Mouse (Mus musculus) intestine, embryonic 14.5 days (tissue): ENCODE measurements around the gene Vezt. TPM values are rescaled to one million over a fixed set of nuclear protein-coding genes. Genes with fewer than 3 reads are reported as not detected.

Experiments
- ATAC-seq: fragments of 200-750 bp; cut with Nextera tagmentation; replicated peaks from 2 replicates; pipeline ENCODE4 v1.8.0; 2017; ENCODE audit warnings: low read depth, moderate number of reproducible peaks, moderate TSS enrichment, moderate library complexity; ENCODE audit not compliant: low FRiP score, low TSS enrichment
- DNase-seq: peaks from one replicate; pipeline ENCODE4 v3.0.0-alpha.2; 2018; ENCODE audit warnings: low spot score
- H3K27ac ChIP-seq: fragments of 300-500 bp; sonication (generic); 2 replicates; pipeline ENCODE4 v1.5.1; 2014; ENCODE audit warnings: low read depth, mild to moderate bottlenecking, control low read depth
- H3K27me3 ChIP-seq: fragments of 300-500 bp; sonication (generic); replicated peaks from 2 replicates; pipeline ENCODE4 v1.6.1; 2014; ENCODE audit warnings: low read length, control low read depth; ENCODE audit not compliant: control insufficient read depth, insufficient read depth
- H3K36me3 ChIP-seq: fragments of 300-500 bp; sonication (generic); 2 replicates; pipeline ENCODE4 v1.6.1; 2014; ENCODE audit warnings: low read length, control low read depth; ENCODE audit not compliant: control insufficient read depth, insufficient read depth
- H3K4me1 ChIP-seq: fragments of 300-500 bp; sonication (generic); replicated peaks from 2 replicates; pipeline ENCODE4 v1.6.1; 2014; ENCODE audit warnings: low read length, control low read depth, mixed read lengths; ENCODE audit not compliant: control insufficient read depth, insufficient read depth
- H3K4me2 ChIP-seq: fragments of 300-500 bp; sonication (generic); 2 replicates; pipeline ENCODE4 v1.6.1; 2014; ENCODE audit warnings: low read length
- H3K4me3 ChIP-seq: fragments of 300-500 bp; sonication (generic); 2 replicates; pipeline ENCODE4 v1.5.1; 2014; ENCODE audit warnings: low read depth, low read length, control low read depth, mixed read lengths
- H3K9ac ChIP-seq: fragments of 300-500 bp; sonication (generic); 2 replicates; pipeline ENCODE4 v1.6.1; 2014; ENCODE audit warnings: mild to moderate bottlenecking, low read length
- H3K9me3 ChIP-seq: fragments of 300-500 bp; sonication (generic); 2 replicates; pipeline ENCODE4 v1.6.1; 2016; ENCODE audit warnings: low read length, control low read depth; ENCODE audit not compliant: control insufficient read depth
- WGBS: fragments of 180-500 bp; shearing (Covaris S2); extraction: QIAGEN DNeasy Blood & Tissue Kit; methylation state at CpG from one replicate; pipeline ENCODE4 v1.1.7; 2014; 5-methylcytosine and 5-hydroxymethylcytosine counted together
- polyA plus RNA-seq: library from polyadenylated mRNA; unstranded; fragments of >200 nt; fragmentation: Nextera tagmentation; extraction: Ambion mirVana; gene quantifications from 2 replicates; pipeline ENCODE4 v1.2.1, GENCODE M21; 2014

Vezt gene
- polyA plus RNA-seq, 1 experiment from 2014 or later, result 25.6 TPM

- no peak overlapping the region for H3K27ac ChIP-seq
- H3K9me3 ChIP-seq, result no peaks in the 10 kb centered on the region
- no peak overlapping the region for H3K4me2 ChIP-seq
- no peaks in the 10 kb centered on the region for H3K4me1 ChIP-seq
- no peak overlapping the region for H3K4me3 ChIP-seq
- ATAC-seq (0 out of 2 replicates have a peak, but pooled peaks have one; percentile 47), DNase-seq (no peak)
- 28% methylated on average over 9 of the region's 9 CpGs for WGBS
- no peaks in the 10 kb centered on the region for H3K27me3 ChIP-seq
- no peak overlapping the region for H3K9ac ChIP-seq
- H3K36me3 ChIP-seq, result no peaks in the 10 kb centered on the region
These were observed 101.6 kb downstream of the Vezt start for GRCm38 (mm10) chr10:93933980-93934379.

DNA sequence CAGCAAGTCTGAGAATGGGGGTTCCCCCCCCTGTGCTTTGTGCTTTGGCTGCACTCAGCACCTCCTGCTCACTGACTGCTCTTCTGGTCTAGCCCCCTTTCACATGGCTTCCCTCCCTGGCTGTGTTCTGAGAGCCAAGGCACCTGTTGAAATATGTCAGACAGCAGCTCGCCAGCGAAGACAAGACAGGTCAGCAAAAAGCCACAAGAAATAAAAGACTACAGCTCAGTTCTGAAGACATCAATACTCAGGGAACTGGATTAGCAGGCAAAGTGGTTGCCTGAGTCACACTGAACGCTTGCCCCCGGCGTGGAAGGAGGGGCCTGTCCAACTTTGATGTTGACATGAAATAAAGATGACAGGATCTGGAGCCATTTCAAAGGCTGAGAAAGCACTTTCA is 102.8 kb downstream of the Vezt start:
- Histone ChIP-seq H3K4me1 (no peaks in the 10 kb centered on the region), H3K9me3 (no peaks in the 10 kb centered on the region), H3K36me3 (no peaks in the 10 kb centered on the region), H3K27me3 (no peaks in the 10 kb centered on the region), H3K4me3 (no peak overlapping the region), H3K4me2 (no peak overlapping the region), H3K27ac (no peak overlapping the region), H3K9ac (no peak overlapping the region)
- DNase-seq (no peak), ATAC-seq (no peak)
- WGBS, result 62% methylated on average over 5 of the region's 5 CpGs

DNA sequence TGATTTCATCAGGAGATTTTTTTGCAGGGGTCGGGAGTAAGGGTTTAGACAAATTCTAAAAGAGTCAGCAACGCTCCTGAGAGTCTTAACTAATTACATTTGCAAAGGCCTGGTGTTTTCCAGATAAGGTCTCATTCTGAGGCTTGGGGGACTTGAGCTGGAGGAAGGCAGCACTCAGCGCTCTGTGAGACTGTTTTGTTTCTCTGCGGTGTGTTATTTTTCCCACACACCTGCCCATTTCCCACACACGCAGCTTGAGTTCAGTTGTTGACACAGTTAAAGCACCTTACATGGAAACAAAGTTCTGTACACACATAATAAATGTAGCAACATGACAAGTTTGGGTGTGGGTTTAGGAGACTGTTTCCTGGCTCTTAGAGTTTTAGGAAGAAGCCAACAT is 103.6 kb downstream of the Vezt start:
- no peak for ATAC-seq
- H3K27ac ChIP-seq, result no peak overlapping the region

DNA sequence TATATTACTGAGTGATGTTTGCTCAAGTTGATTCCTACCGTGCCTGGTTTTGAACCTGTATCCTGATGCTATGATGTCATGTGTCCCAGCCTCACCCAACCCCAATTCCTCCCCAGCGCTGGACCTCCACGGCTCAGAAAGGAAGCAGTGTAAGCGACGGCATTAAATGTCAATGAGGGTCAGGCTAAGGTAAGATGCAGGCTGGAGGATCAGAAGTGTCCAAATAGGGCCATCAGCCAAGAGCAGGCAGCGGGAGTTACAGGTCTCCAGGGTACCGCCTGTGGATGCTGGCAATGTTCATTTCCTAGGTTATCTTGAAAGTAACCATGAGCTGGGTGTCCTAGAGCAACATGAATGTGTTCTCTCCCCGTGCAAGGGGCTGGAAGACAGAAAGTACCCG is 104.2 kb downstream of the Vezt start:
- WGBS, result 70% methylated on average over 9 of the region's 9 CpGs
- no peaks in the 10 kb centered on the region for H3K4me1 ChIP-seq
- no peak overlapping the region for H3K4me3 ChIP-seq
- DNase-seq (no peak), ATAC-seq (no peak)
- no peak overlapping the region for H3K9ac ChIP-seq
- H3K27ac ChIP-seq, result no peak overlapping the region
- H3K4me2 ChIP-seq, result no peak overlapping the region
- H3K36me3 ChIP-seq, result no peaks in the 10 kb centered on the region
- H3K9me3 ChIP-seq, result no peaks in the 10 kb centered on the region; the same call in 1 of the 2 replicates
- no peaks in the 10 kb centered on the region for H3K27me3 ChIP-seq

More for the DNA sequence above, 103.6 kb downstream of the Vezt start:
- no peaks in the 10 kb centered on the region; the same call in 1 of the 2 replicates for H3K9me3 ChIP-seq
- no peaks in the 10 kb centered on the region for H3K4me1 ChIP-seq
- H3K9ac ChIP-seq, result no peak overlapping the region
- WGBS, result 77% methylated on average over 5 of the region's 5 CpGs
- DNase-seq, result no peak
- H3K36me3 ChIP-seq, result no peaks in the 10 kb centered on the region
- no peaks in the 10 kb centered on the region for H3K27me3 ChIP-seq
- H3K4me3 ChIP-seq, result no peak overlapping the region
- no peak overlapping the region for H3K4me2 ChIP-seq

DNA sequence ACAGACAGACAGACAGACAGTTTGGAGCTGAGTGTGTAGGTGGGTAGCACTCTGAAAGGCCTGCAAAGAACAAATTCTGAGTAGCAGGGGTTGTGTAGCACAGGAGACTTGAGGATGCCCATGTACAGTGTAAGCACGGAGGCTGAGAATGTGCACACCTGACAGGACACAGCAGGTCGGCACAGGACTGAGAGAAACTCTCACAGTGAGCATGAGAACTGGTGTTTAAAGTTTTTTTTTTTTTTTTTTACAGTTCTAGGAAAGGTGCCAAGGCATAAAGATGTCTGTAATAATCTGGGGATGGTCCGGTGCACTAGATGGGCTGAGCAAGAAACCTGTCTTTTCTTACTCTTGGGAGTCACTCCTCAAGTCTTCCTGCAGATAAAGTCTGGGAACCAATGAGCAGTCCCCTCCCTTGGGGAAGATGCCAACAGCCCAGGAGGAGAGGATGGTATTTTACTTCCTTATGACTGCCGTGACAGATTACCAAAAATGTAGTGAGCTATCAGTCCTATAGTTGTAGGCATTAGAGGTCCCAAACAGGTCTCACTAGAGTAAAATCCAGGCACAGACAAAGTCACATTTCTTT is 105.3 kb downstream of the Vezt start:
- DNase-seq (no peak), ATAC-seq (no peak)
- Histone ChIP-seq H3K9me3 (no peaks in the 10 kb centered on the region; the same call in 1 of the 2 replicates), H3K27ac (no peak overlapping the region), H3K36me3 (no peaks in the 10 kb centered on the region), H3K4me2 (no peak overlapping the region), H3K4me1 (no peaks in the 10 kb centered on the region), H3K9ac (no peak overlapping the region), H3K27me3 (no peaks in the 10 kb centered on the region), H3K4me3 (no peak overlapping the region)
- 61% methylated on average over 4 of the region's 4 CpGs for WGBS

DNA sequence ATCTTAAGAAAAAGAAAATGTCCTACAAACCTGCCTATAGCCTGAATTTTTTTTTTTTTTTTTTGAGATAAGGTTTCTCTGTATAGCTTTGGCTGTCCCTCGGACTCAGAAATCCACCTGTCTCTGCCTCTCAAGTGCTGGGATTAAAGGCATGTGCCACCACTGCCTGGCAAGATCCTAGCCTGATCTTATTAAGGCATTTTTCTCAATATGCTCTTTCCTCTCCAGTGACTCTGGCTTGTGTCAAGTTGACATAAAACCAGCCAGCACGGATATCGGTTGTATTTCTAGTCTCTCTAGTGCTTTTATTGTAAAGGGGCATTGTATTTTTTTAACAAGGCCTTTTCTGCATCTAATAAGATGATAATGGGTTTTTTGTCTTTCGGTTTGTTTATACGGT is 111.0 kb downstream of the Vezt start:
- DNase-seq (no peak), ATAC-seq (no peak)
- Histone ChIP-seq H3K4me1 (no peaks in the 10 kb centered on the region), H3K4me3 (no peak overlapping the region), H3K27ac (no peak overlapping the region), H3K27me3 (no peaks in the 10 kb centered on the region), H3K9me3 (no peaks in the 10 kb centered on the region; the same call in 1 of the 2 replicates), H3K4me2 (no peak overlapping the region), H3K9ac (no peak overlapping the region), H3K36me3 (no peaks in the 10 kb centered on the region)
- WGBS, result 64% methylated on average over 5 of the region's 5 CpGs

- WGBS, result 90% methylated on average over 4 of the region's 4 CpGs
- DNase-seq (no peak), ATAC-seq (no peak)
- Histone ChIP-seq H3K27me3 (no peaks in the 10 kb centered on the region), H3K4me2 (no peak overlapping the region), H3K4me1 (0 out of 2 replicates have a peak, but pooled peaks cover 10% of the 10 kb centered on the region), H3K27ac (no peak overlapping the region), H3K9ac (no peak overlapping the region), H3K36me3 (no peaks in the 10 kb centered on the region), H3K9me3 (no peaks in the 10 kb centered on the region), H3K4me3 (no peak overlapping the region)
These were observed 114.5 kb downstream of the Vezt start for GRCm38 (mm10) chr10:93921160-93921559.

- H3K9me3 ChIP-seq, result no peaks in the 10 kb centered on the region
- DNase-seq, result peak; percentile 53
- no peaks in the 10 kb centered on the region for H3K36me3 ChIP-seq
- H3K4me3 ChIP-seq, result no peak overlapping the region
- peak overlapping the region; percentile 51; the same call in 1 of the 2 replicates for H3K27ac ChIP-seq
- ATAC-seq, result no peak
- H3K4me1 ChIP-seq, result 0 out of 2 replicates have a peak, but pooled peaks cover 10% of the 10 kb centered on the region
- H3K27me3 ChIP-seq, result no peaks in the 10 kb centered on the region
- peak overlapping the region; percentile 2; the same call in 1 of the 2 replicates for H3K4me2 ChIP-seq
- 55% methylated on average over 13 of the region's 13 CpGs for WGBS
- H3K9ac ChIP-seq, result no peak overlapping the region
These were observed 116.4 kb downstream of the Vezt start for GRCm38 (mm10) chr10:93919227-93919626.

- no peak for ATAC-seq
- peak overlapping the region; percentile 51; the same call in 1 of the 2 replicates for H3K27ac ChIP-seq
- no peaks in the 10 kb centered on the region for H3K27me3 ChIP-seq
- H3K36me3 ChIP-seq, result no peaks in the 10 kb centered on the region
- H3K4me3 ChIP-seq, result no peak overlapping the region
- 35% methylated on average over 6 of the region's 6 CpGs for WGBS
- DNase-seq, result no peak
- peak overlapping the region; percentile 2; the same call in 1 of the 2 replicates for H3K4me2 ChIP-seq
- H3K4me1 ChIP-seq, result 0 out of 2 replicates have a peak, but pooled peaks cover 10% of the 10 kb centered on the region
- no peaks in the 10 kb centered on the region for H3K9me3 ChIP-seq
- H3K9ac ChIP-seq, result no peak overlapping the region
These were observed 116.9 kb downstream of the Vezt start for GRCm38 (mm10) chr10:93918701-93919100.
